Mouse (Mus musculus) frontal cortex, postnatal 14 days (tissue): Measurements from ENCODE around the gene Rab38.

ENCODE experiments used
- DNase-seq, 2 experiments: peaks; one replicate each; pipeline ENCODE4 v3.0.0; 2022; ENCODE audit warnings: low spot score in 2 of 2

Rab38 gene

GRCm38 (mm10) chr7:88527100-88527671, 97.1 kb downstream of the Rab38 start:
- no peak for DNase-seq

GRCm38 (mm10) chr7:88536127-88536531, 106.1 kb downstream of the Rab38 start:
- DNase-seq = no peak

- no peak for DNase-seq
These were observed 106.7 kb downstream of the Rab38 start for GRCm38 (mm10) chr7:88536743-88537142.
